Mouse (Mus musculus) embryonic facial prominence, embryonic 14.5 days (tissue): ENCODE measurements around the gene Fis1. TPM values are rescaled to one million over a fixed set of nuclear protein-coding genes. Genes with fewer than 3 reads are reported as not detected.

ENCODE experiments used
- microRNA counts: library from miRNA; unstranded; fragments of <30 nt; microRNA quantifications from one replicate; lab custom pipeline; 2017
- microRNA-seq: library from miRNA; unstranded; fragments of <30 nt; microRNA quantifications from one replicate; pipeline ENCODE4, GENCODE M21; 2016; ENCODE audit warnings: borderline number of aligned reads
- polyA plus RNA-seq: library from polyadenylated mRNA; unstranded; fragments of >200 nt; fragmentation: Nextera tagmentation; extraction: Ambion mirVana; gene quantifications from 2 replicates; pipeline ENCODE4 v1.2.1, GENCODE M21; 2014

Gene Fis1
- polyA plus RNA-seq, 1 experiment from 2014 or later: 266 TPM

MicroRNAs within 50 kb of the gene (microRNA counts, 519-probe panel; counts per million panel counts)
- microRNA mmu-miR-702 (lab: Ali Mortazavi, UCI): 19.3 counts per million

Small RNAs within 50 kb of the gene (microRNA-seq; reads per million reads assigned to microRNA genes)
- gene Mir702: 45.3 reads per million, percentile 43 among the genes with 10 or more reads in this experiment

Other genes with a start within 250 kb of the Fis1 start
- gene Col26a1, start 70.1 kb upstream of the Fis1 start, polyA plus RNA-seq: 92.5 and 125 TPM in 2 replicates
- gene Ift22, start 45.1 kb upstream of the Fis1 start, polyA plus RNA-seq: 73.8 and 93.3 TPM in 2 replicates
- 0.77 and 0.97 TPM in 2 replicates for gene Cldn15, start 13.3 kb downstream of the Fis1 start, polyA plus RNA-seq
- gene Plod3, start 33.7 kb downstream of the Fis1 start, polyA plus RNA-seq: 51.1 and 62.2 TPM in 2 replicates
- 76.6 and 85.8 TPM in 2 replicates for gene Znhit1, start 34.7 kb downstream of the Fis1 start, polyA plus RNA-seq
- 0.92 and 1.3 TPM in 2 replicates for gene Vgf, start 73.1 kb downstream of the Fis1 start, polyA plus RNA-seq
- gene Ap1s1, start 92.9 kb downstream of the Fis1 start, polyA plus RNA-seq: 136 and 151 TPM in 2 replicates
- 0.50 and 0.63 TPM in 2 replicates for gene Serpine1, start 119.0 kb downstream of the Fis1 start, polyA plus RNA-seq
- gene Trim56, start 162.9 kb downstream of the Fis1 start, polyA plus RNA-seq: 8.8 and 8.9 TPM in 2 replicates
- 0.14 TPM in 1 of 2 replicates, not detected in the other for gene Muc3, start 196.0 kb downstream of the Fis1 start, polyA plus RNA-seq